Mouse (Mus musculus): ENCODE results near the gene Gm5105. TPM values are rescaled to one million over a fixed set of nuclear protein-coding genes. Genes with fewer than 3 reads are reported as not detected.

The Gm5105 gene
- total and polyA plus RNA-seq, 2 experiments from 2014 or later, result 0.11 TPM; not detected in 1

DNA sequence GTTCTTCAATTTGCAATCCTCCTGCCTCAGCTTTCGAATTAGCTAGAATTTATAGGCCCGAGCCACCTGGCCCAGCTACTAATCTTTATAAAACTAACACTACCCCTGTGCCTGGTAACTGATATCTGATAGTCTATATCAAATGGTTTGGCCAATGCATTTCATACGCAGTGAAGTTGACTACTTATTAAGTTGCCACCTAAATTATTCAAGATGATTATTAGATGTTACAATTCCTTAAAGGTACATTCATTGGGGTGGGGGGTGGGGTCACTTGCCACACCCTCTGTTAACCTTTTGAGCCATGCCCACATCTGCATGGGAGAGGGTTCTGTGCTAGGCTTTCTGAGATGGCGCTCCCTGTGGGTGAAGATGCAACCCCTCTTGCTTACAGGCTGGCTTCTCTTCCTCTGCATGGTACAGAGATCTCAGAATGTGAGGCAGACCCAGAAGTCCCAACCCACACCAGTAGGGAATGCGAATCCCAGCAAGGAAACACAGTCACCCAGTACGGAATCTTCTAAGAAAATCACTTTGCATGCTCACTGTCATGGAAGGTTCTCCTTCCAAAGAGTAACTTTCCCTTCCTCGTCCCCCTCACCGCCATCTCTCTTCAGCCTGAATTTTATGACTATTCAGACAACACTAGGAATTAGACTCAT, 67.0 kb downstream of the Gm5105 start:
- H3K4me1 ChIP-seq (ENCODE audit: insufficient read depth, low read length), result no peaks in the 10 kb centered on the region
- TF ChIP-seq CTCF (IDR thresholded peaks at IDR 0.05), result no peak
- WGBS, result 95% methylated on average over 8 of the region's 8 CpGs
- H3K27ac ChIP-seq (ENCODE audit: low read depth, low read length), result no peak overlapping the region
- ATAC-seq (ENCODE audit: low FRiP score) (no peak), DNase-seq (ENCODE audit: low spot score) (no peak)
- no peak overlapping the region for H3K4me3 ChIP-seq (ENCODE audit: low read depth, low read length)
- no peaks in the 10 kb centered on the region for H3K27me3 ChIP-seq (ENCODE audit: insufficient read depth, low read length)
- H3K9me3 ChIP-seq (ENCODE audit: low read length), result no peaks in the 10 kb centered on the region
- no peaks in the 10 kb centered on the region for H3K36me3 ChIP-seq (ENCODE audit: insufficient read depth, low read length)
- no peak overlapping the region for H3K9ac ChIP-seq (replicated peaks; ENCODE audit: low read length, poor library complexity, severe bottlenecking)
- no peak overlapping the region for H3K4me2 ChIP-seq (ENCODE audit: low read depth, low read length, poor library complexity, severe bottlenecking)

DNA sequence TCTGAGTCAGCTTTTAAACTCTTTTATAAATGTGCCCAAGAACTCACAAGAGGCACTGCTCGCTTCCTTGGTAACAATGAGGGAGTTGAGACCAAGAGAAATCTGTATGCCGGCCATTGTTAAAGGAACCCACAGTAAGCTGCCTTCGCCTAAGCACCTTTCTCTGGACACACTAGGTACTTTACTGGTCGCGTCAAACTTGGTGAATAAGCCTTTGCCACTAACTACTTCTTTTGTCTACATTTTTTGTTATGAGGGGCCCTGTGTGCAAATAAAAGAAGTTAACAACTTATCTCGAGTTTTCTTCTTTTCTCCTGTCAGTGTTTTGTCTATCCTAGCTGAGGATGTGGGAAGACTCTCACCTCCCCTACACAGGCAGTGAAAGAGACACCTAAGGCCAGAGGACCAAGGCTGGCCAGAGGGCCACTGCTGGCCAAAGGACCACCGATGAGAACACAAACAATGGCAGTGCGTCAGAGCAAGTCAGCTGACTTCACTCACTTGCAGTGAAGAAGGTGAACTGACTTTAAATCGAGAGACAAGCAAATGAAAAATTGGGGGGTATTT, 67.9 kb downstream of the Gm5105 start:
- Histone ChIP-seq H3K27me3 (ENCODE audit: insufficient read depth, low read length) (no peaks in the 10 kb centered on the region), H3K27ac (ENCODE audit: low read depth, low read length) (no peak overlapping the region), H3K36me3 (ENCODE audit: insufficient read depth, low read length) (no peaks in the 10 kb centered on the region), H3K4me3 (ENCODE audit: low read depth, low read length) (no peak overlapping the region), H3K9me3 (ENCODE audit: low read length) (no peaks in the 10 kb centered on the region), H3K4me1 (ENCODE audit: insufficient read depth, low read length) (no peaks in the 10 kb centered on the region), H3K9ac (replicated peaks; ENCODE audit: low read length, poor library complexity, severe bottlenecking) (no peak overlapping the region), H3K4me2 (ENCODE audit: low read depth, low read length, poor library complexity, severe bottlenecking) (no peak overlapping the region)
- 43% methylated on average over 9 of the region's 9 CpGs for WGBS
- no peak for TF ChIP-seq CTCF (IDR thresholded peaks at IDR 0.05)
- ATAC-seq (ENCODE audit: low FRiP score) (no peak), DNase-seq (ENCODE audit: low spot score) (no peak)

Other genes starting within 250 kb of the Gm5105 start
- 327 and 404 TPM in 2 replicates for gene H2afz, start 202.9 kb downstream of the Gm5105 start, total RNA-seq (2014; rRNA removed)
- gene H2afz, start 202.9 kb downstream of the Gm5105 start, polyA plus RNA-seq (2015; fragmentation: Nextera tagmentation; extraction: Ambion mirVana), result 573 and 609 TPM in 2 replicates
- gene Dnajb14, start 199.7 kb downstream of the Gm5105 start, total RNA-seq (2014; rRNA removed), result 23.1 and 24.3 TPM in 2 replicates
- gene Dnajb14, start 199.7 kb downstream of the Gm5105 start, polyA plus RNA-seq (2015; fragmentation: Nextera tagmentation; extraction: Ambion mirVana), result 16.9 and 17.2 TPM in 2 replicates
- 87.1 and 97.7 TPM in 2 replicates for gene Lamtor3, start 148.9 kb downstream of the Gm5105 start, total RNA-seq (2014; rRNA removed)
- 113 and 122 TPM in 2 replicates for gene Lamtor3, start 148.9 kb downstream of the Gm5105 start, polyA plus RNA-seq (2015; fragmentation: Nextera tagmentation; extraction: Ambion mirVana)
- 2.3 and 4.0 TPM in 2 replicates for gene Dapp1, start 85.8 kb downstream of the Gm5105 start, total RNA-seq (2014; rRNA removed)
- 1.3 and 1.9 TPM in 2 replicates for gene Dapp1, start 85.8 kb downstream of the Gm5105 start, polyA plus RNA-seq (2015; fragmentation: Nextera tagmentation; extraction: Ambion mirVana)
- 0.11 and 0.24 TPM in 2 replicates for gene 1110002E22Rik, start 2.3 kb downstream of the Gm5105 start, total RNA-seq (2014; rRNA removed)
- gene 1110002E22Rik, start 2.3 kb downstream of the Gm5105 start, polyA plus RNA-seq (2015; fragmentation: Nextera tagmentation; extraction: Ambion mirVana), result 0.04 and 0.05 TPM in 2 replicates
- 2.5 and 5.3 TPM in 2 replicates for gene Trmt10a, start 76.1 kb upstream of the Gm5105 start, total RNA-seq (2014; rRNA removed)
- gene Trmt10a, start 76.1 kb upstream of the Gm5105 start, polyA plus RNA-seq (2015; fragmentation: Nextera tagmentation; extraction: Ambion mirVana), result 8.4 and 9.5 TPM in 2 replicates
- gene Mttp, start 77.6 kb upstream of the Gm5105 start, total RNA-seq (2014; rRNA removed), result 4.9 and 8.1 TPM in 2 replicates
- gene Mttp, start 77.6 kb upstream of the Gm5105 start, polyA plus RNA-seq (2015; fragmentation: Nextera tagmentation; extraction: Ambion mirVana), result 6.1 and 6.7 TPM in 2 replicates
- gene 4930579F01Rik, start 126.4 kb upstream of the Gm5105 start, total RNA-seq (2014; rRNA removed), result not detected in 2 replicates
- gene 4930579F01Rik, start 126.4 kb upstream of the Gm5105 start, polyA plus RNA-seq (2015; fragmentation: Nextera tagmentation; extraction: Ambion mirVana), result not detected in 2 replicates
- gene Adh7, start 150.4 kb upstream of the Gm5105 start, total RNA-seq (2014; rRNA removed), result 0.99 and 3.2 TPM in 2 replicates
- gene Adh7, start 150.4 kb upstream of the Gm5105 start, polyA plus RNA-seq (2015; fragmentation: Nextera tagmentation; extraction: Ambion mirVana), result 1.5 and 2.0 TPM in 2 replicates
- gene Adh1, start 193.6 kb upstream of the Gm5105 start, total RNA-seq (2014; rRNA removed), result 0.80 and 4.2 TPM in 2 replicates
- 3.2 and 4.0 TPM in 2 replicates for gene Adh1, start 193.6 kb upstream of the Gm5105 start, polyA plus RNA-seq (2015; fragmentation: Nextera tagmentation; extraction: Ambion mirVana)
- not detected in 2 replicates for gene Adh6a, start 245.9 kb upstream of the Gm5105 start, total RNA-seq (2014; rRNA removed)
- gene Adh6a, start 245.9 kb upstream of the Gm5105 start, polyA plus RNA-seq (2015; fragmentation: Nextera tagmentation; extraction: Ambion mirVana), result not detected in 2 replicates

Measured in midbrain, postnatal 0 days (tissue).